Mouse (Mus musculus) hindbrain, embryonic 11.5 days (tissue): Measurements from ENCODE around the gene Rpl9-ps6. TPM values are rescaled to one million over a fixed set of nuclear protein-coding genes. Genes with fewer than 3 reads are reported as not detected.
A peak's percentile ranks its signal among the peaks of the same experiment; 100 is the strongest.
"Not testable (repeated sequence)": the region's sequence is repeated elsewhere in the genome, so short reads cannot be mapped to it uniquely, and the experiment has no call there.

Experiments
- ATAC-seq: fragments of 200-750 bp; cut with Nextera tagmentation; 2 replicates; pipeline ENCODE4 v1.8.0; 2017; ENCODE audit warnings: mild to moderate bottlenecking, moderate TSS enrichment, moderate library complexity; ENCODE audit not compliant: low FRiP score
- DNase-seq: peaks from one replicate; pipeline ENCODE4 v3.0.0-alpha.2; 2015; ENCODE audit warnings: low spot score
- H3K27ac ChIP-seq: fragments of 300-500 bp; sonication (generic); 2 replicates; pipeline ENCODE4 v1.5.1; 2014; ENCODE audit warnings: mild to moderate bottlenecking, low read depth, low read length
- H3K27me3 ChIP-seq: fragments of 300-500 bp; sonication (generic); 2 replicates; pipeline ENCODE4 v1.6.1; 2014; ENCODE audit warnings: mild to moderate bottlenecking, low read length, moderate library complexity, mixed read lengths; ENCODE audit not compliant: control insufficient read depth, insufficient read depth
- H3K36me3 ChIP-seq: fragments of 300-500 bp; sonication (generic); 2 replicates; pipeline ENCODE4 v1.6.1; 2014; ENCODE audit warnings: mild to moderate bottlenecking, low read length, moderate library complexity, mixed read lengths; ENCODE audit not compliant: control insufficient read depth, insufficient read depth
- H3K4me1 ChIP-seq: fragments of 300-500 bp; sonication (generic); replicated peaks from 2 replicates; pipeline ENCODE4 v1.6.1; 2014; ENCODE audit warnings: low read length, mixed read lengths; ENCODE audit not compliant: control insufficient read depth, insufficient read depth
- H3K4me2 ChIP-seq: fragments of 300-500 bp; sonication (generic); replicated peaks from 2 replicates; pipeline ENCODE4 v1.6.1; 2014; ENCODE audit warnings: mild to moderate bottlenecking, low read depth, low read length
- H3K4me3 ChIP-seq: fragments of 300-500 bp; sonication (generic); 2 replicates; pipeline ENCODE4 v1.5.1; 2014; ENCODE audit warnings: low read depth, low read length
- H3K9ac ChIP-seq: fragments of 300-500 bp; sonication (generic); 2 replicates; pipeline ENCODE4 v1.6.1; 2014; ENCODE audit warnings: low read depth, low read length
- H3K9me3 ChIP-seq: fragments of 300-500 bp; sonication (generic); 2 replicates; pipeline ENCODE4 v1.6.1; 2016; ENCODE audit warnings: low read length; ENCODE audit not compliant: control insufficient read depth
- WGBS: fragments of 180-500 bp; shearing (Covaris S2); extraction: QIAGEN DNeasy Blood & Tissue Kit; methylation state at CpG from one replicate; pipeline ENCODE4 v1.1.7; 2014; 5-methylcytosine and 5-hydroxymethylcytosine counted together
- polyA plus RNA-seq: library from polyadenylated mRNA; unstranded; fragments of >200 nt; fragmentation: Nextera tagmentation; extraction: Ambion mirVana; gene quantifications from 2 replicates; pipeline ENCODE4 v1.2.1, GENCODE M21; 2014

Gene Rpl9-ps6
- polyA plus RNA-seq, 1 experiment from 2014 or later = 85.8 TPM

DNA sequence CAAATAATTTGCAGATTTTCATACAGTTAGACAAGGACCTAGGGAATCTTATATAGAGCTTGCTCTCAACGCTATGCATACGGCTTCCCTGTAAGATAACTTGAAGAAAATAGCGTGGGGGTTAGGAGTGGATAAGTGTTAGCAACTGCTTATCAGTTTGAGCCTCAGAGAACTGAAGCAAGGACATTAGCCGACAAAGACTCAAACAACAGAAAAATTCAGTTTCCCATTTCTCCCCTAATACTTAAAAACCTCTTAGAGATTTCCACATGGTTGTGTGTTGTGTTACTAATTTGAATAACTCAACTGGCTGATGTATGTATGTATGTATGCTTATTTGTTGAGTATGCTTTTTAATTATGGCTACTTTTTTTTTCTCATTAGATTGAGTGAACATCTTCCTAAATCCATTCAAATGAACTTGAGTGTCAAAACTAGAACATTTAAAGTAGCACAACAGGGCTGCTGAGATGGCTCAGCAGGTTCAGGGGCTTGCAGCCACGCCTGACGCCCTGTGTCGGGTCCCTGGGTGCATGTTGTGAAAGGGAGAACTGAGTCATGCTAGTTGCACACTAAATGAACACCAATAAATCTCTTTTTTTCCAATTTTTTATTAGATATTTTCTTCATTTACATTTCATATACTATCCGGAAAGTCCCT is 21.3 kb upstream of the Rpl9-ps6 start:
- DNase-seq = no peak
- no peaks in the 10 kb centered on the region for H3K4me1 ChIP-seq
- H3K9ac ChIP-seq = no peak overlapping the region

GRCm38 (mm10) chr19:32486106-32486724 is 19.8 kb upstream of the Rpl9-ps6 start:
- not testable (repeated sequence) for H3K27me3 ChIP-seq
- H3K4me3 ChIP-seq = peak overlapping the region; percentile 74
- 0% methylated on average over 38 of the region's 47 CpGs for WGBS

More for the DNA sequence above, 21.3 kb upstream of the Rpl9-ps6 start:
- WGBS = 90% methylated on average over 8 of the region's 8 CpGs
- no peak overlapping the region for H3K4me2 ChIP-seq
- H3K27ac ChIP-seq = no peak overlapping the region
- no peak for ATAC-seq
- peak overlapping the region; percentile 74; the same call in 1 of the 2 replicates for H3K4me3 ChIP-seq
- no peaks in the 10 kb centered on the region for H3K27me3 ChIP-seq
- no peaks in the 10 kb centered on the region for H3K36me3 ChIP-seq
- H3K9me3 ChIP-seq = no peaks in the 10 kb centered on the region

DNA sequence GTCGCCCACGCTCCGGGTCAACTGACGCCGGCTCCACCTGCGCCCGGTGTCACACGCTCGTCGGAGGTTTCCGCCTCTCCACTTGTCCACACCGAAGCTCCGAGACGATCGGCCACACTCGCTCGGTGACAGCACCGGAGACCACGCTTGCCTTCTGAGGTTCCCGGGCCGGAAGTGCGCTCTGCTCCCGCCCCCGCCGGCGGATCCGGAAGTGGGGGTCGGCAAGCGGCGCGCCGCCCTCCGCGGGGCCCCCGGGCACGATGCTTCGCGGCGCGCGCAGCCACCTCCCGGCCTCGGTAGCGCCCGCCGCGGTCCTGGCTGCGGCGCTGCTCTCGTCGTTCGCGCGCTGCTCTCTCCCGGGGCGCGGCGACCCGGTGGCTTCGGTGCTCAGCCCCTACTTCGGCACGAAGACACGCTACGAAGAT is 19.3 kb upstream of the Rpl9-ps6 start, which contains the start of gene Minpp1:
Gene Minpp1 (plus strand): TSS at position 89 of the 425 bp plus-strand sequence.
- Histone ChIP-seq H3K9me3 (no peaks in the 10 kb centered on the region), H3K36me3 (no peaks in the 10 kb centered on the region), H3K4me2 (peak within 1 kb of the TSS; percentile 70), H3K4me1 (no peaks in the 10 kb centered on the region), H3K4me3 (peak within 1 kb of the TSS; percentile 74), H3K27ac (peak within 1 kb of the TSS; percentile 84), H3K9ac (peak within 1 kb of the TSS; percentile 79), H3K27me3 (no peaks in the 10 kb centered on the region)
- under 1% methylated on average over 63 of the region's 64 CpGs for WGBS
- DNase-seq (peak; percentile 91), ATAC-seq (peak; percentile 93)

More at GRCm38 (mm10) chr19:32486106-32486724, 19.8 kb upstream of the Rpl9-ps6 start:
- peak; percentile 61 for DNase-seq
- H3K36me3 ChIP-seq, H3K4me1 ChIP-seq, H3K9me3 ChIP-seq: not testable (repeated sequence)
- Histone ChIP-seq H3K9ac (peak overlapping the region; percentile 79), H3K4me2 (peak overlapping the region; percentile 70), H3K27ac (peak overlapping the region; percentile 84)
- peak; percentile 87 for ATAC-seq

DNA sequence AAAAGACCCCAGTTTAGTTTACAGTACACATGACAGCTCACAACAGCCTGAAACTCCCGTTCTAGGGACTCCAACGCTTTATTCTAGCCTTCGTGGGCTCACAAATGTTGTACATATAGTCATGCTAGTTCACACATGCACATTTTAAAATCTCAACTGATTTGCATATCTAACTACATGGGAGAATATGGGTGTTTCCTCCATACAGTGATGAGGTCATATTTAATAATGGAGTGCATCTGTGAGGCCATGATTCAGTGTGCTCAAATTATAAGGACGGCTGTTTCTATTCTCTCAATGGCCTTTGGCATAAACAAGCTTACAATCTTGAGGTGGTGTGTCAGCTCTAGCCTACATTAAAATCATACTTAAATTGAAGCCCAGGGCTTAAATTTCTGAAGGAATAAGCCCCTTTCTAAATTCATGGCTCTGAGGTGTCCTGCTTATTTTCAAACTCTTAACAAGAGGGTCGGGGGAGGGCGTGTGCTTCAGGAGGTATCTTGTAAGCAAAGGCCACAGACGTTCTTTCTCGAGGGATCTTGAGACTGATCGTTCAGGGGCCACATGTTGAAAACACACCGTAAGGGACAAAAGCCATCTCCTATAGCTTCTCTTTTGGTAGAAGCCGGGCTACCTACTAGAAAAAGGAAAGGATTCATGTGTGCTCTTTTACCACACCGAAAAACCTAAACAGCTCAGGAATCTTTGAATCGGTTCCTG is 18.7 kb upstream of the Rpl9-ps6 start:
- Histone ChIP-seq H3K27ac (peak overlapping the region; percentile 84; the same call in 1 of the 2 replicates), H3K9me3 (no peaks in the 10 kb centered on the region), H3K4me2 (peak overlapping the region; percentile 70), H3K4me3 (peak overlapping the region; percentile 74), H3K36me3 (no peaks in the 10 kb centered on the region), H3K4me1 (no peaks in the 10 kb centered on the region), H3K9ac (peak overlapping the region; percentile 79), H3K27me3 (no peaks in the 10 kb centered on the region)
- peak; percentile 2 for DNase-seq
- ATAC-seq = peak; percentile 27
- 21% methylated on average over 13 of the region's 13 CpGs for WGBS

GRCm38 (mm10) chr19:32481511-32481910 is 15.1 kb upstream of the Rpl9-ps6 start:
- Histone ChIP-seq H3K36me3 (no peaks in the 10 kb centered on the region), H3K9me3 (no peaks in the 10 kb centered on the region), H3K4me3 (no peak overlapping the region), H3K27ac (no peak overlapping the region), H3K27me3 (no peaks in the 10 kb centered on the region), H3K9ac (no peak overlapping the region), H3K4me1 (no peaks in the 10 kb centered on the region), H3K4me2 (no peak overlapping the region)
- 74% methylated on average over 4 of the region's 4 CpGs for WGBS
- no peak for DNase-seq
- no peak for ATAC-seq

DNA sequence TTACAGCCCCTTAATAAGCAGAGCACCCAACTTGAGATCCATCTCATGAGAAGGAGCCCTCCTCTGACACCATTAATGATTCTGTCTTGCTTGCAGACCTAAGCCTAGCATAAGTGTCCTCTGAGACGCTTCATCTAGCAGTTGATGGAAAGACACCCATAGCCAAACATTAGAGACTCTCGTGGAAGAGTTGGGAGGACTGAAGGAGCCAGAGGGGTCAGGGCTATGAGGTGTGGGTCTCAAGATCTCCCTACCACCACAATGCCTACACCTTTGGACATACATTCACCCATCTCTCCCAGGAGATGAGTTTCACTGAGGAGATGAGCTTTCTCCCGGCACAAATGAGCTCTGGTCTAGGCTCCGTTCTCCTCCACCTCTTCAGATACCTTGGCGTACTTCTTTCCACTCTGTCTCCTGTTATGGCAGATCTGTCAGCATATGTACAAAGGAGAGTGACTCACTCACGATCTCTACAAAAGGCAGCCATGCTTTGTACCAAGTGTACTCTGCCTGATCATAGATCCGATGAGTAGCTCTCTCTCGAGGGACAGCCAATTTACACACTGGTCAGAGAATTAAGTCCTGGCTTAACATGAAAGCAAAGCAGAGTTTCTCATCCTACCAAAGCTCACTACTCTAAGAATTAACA is 14.5 kb upstream of the Rpl9-ps6 start:
- Histone ChIP-seq H3K9ac (no peak overlapping the region), H3K9me3 (no peaks in the 10 kb centered on the region), H3K4me1 (no peaks in the 10 kb centered on the region), H3K4me2 (no peak overlapping the region), H3K36me3 (no peaks in the 10 kb centered on the region), H3K27me3 (no peaks in the 10 kb centered on the region), H3K4me3 (no peak overlapping the region), H3K27ac (no peak overlapping the region)
- WGBS = 91% methylated on average over 8 of the region's 8 CpGs
- ATAC-seq (no peak), DNase-seq (no peak)

- H3K4me2 ChIP-seq = no peak overlapping the region
- no peak overlapping the region for H3K4me3 ChIP-seq
- no peaks in the 10 kb centered on the region for H3K27me3 ChIP-seq
- H3K9me3 ChIP-seq = no peaks in the 10 kb centered on the region
- no peak overlapping the region for H3K9ac ChIP-seq
- no peak overlapping the region for H3K27ac ChIP-seq
- 88% methylated on average over 5 of the region's 5 CpGs for WGBS
- ATAC-seq = no peak
- no peaks in the 10 kb centered on the region for H3K4me1 ChIP-seq
- DNase-seq = no peak
- H3K36me3 ChIP-seq = no peaks in the 10 kb centered on the region
Measured at GRCm38 (mm10) chr19:32480255-32480654, 13.9 kb upstream of the Rpl9-ps6 start.

GRCm38 (mm10) chr19:32476712-32477052 is 10.3 kb upstream of the Rpl9-ps6 start:
- Histone ChIP-seq H3K36me3 (no peaks in the 10 kb centered on the region), H3K9ac (no peak overlapping the region), H3K27me3 (no peaks in the 10 kb centered on the region), H3K4me3 (no peak overlapping the region), H3K9me3 (no peaks in the 10 kb centered on the region), H3K4me1 (no peaks in the 10 kb centered on the region), H3K4me2 (no peak overlapping the region), H3K27ac (no peak overlapping the region)
- no peak for ATAC-seq
- 83% methylated on average over 4 of the region's 4 CpGs for WGBS
- no peak for DNase-seq
